Mouse (Mus musculus): ENCODE measurements at regions not wholly inside any gene's neighbourhood (a gene's known extent, or its start where the extent isn't known, plus 50 kb on each side); places are given as distances from the start of the nearest gene placed in this dataset.

GRCm38 (mm10) chr9:48111316-48111890 is 50.4 kb upstream of the Nxpe4 start:
- intact Hi-C loops (cut with DNase I): no loop called here
- DNase-seq (ENCODE audit: extremely low spot score in 1 of 2, low spot score in 2 of 2): no peak

Data from left cerebral cortex, postnatal 10 days (tissue).